In the genomic region with DNA sequence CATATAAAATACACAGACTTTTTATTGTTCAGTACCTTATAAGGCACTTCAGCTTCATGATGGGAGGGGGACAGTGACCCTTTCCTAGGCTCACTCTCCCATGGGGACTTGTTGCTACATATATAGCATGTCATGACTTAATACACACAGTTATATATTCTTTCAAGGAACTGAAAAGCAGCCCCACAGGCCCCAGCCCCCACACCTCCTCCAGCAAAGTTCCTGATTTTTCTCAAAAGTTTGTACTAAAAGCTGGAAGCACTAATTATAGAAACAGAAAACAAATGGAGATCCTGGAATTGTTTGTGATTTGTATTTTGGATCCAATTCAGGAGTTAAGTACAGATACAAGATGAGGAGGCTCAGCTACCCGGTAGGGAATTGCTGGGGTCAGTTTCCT, we compare ENCODE assay signal across 7 mouse cellular contexts. TPM values are rescaled to one million over a fixed set of nuclear protein-coding genes. Genes with fewer than 3 reads are reported as not detected.
DNase-seq lines count a peak whose midpoint lies in the region; ATAC-seq lines count a peak whose summit lies in the region.

No protein-coding gene starts in this region.

- DNase-seq in lung, adult 18-20 months, result no peak
- no peak for DNase-seq in limb, embryonic 10.5 days (ENCODE audit: low spot score)
- DNase-seq in ovary, adult 18-20 months (ENCODE audit: low spot score), result no peak
- no peak for DNase-seq in left cerebral cortex, postnatal 25 days (ENCODE audit: low spot score in 2 of 2)

- H3K27ac ChIP-seq in lung, embryonic 16.5 days (ENCODE audit: low read length), result peak overlapping the region; percentile 78
- H3K27ac ChIP-seq in limb, embryonic 10.5 days, result peak overlapping the region; percentile 15; the same call in 1 of the 2 replicates
- peak overlapping the region; percentile 73 for H3K27ac ChIP-seq in stomach, embryonic 14.5 days (ENCODE audit: low read length)

- peaks cover 35% of the 10 kb centered on the region for H3K36me3 ChIP-seq in lung, embryonic 16.5 days (ENCODE audit: control insufficient read depth, insufficient read depth, low read length)
- H3K36me3 ChIP-seq in limb, embryonic 10.5 days, result peaks cover 90% of the 10 kb centered on the region
- peaks cover 50% of the 10 kb centered on the region for H3K36me3 ChIP-seq in stomach, embryonic 14.5 days (ENCODE audit: control insufficient read depth, insufficient read depth, low read length)

- WGBS in lung, embryonic 16.5 days, result 10% methylated on average over 1 of the region's 1 CpGs
- 57% methylated on average over 1 of the region's 1 CpGs for WGBS in limb, embryonic 10.5 days
- 22% methylated on average over 1 of the region's 1 CpGs for WGBS in stomach, embryonic 14.5 days

- H3K4me2 ChIP-seq in lung, embryonic 16.5 days (ENCODE audit: low read depth, low read length), result peak overlapping the region; percentile 26
- peak overlapping the region; percentile 22 for H3K4me2 ChIP-seq in stomach, embryonic 14.5 days (replicated peaks; ENCODE audit: low read depth, low read length)

- 0 out of 2 replicates have a peak overlapping the region, but pooled peaks have one; percentile 1 for H3K9ac ChIP-seq in lung, embryonic 16.5 days (ENCODE audit: low read length)
- H3K9ac ChIP-seq in stomach, embryonic 14.5 days (replicated peaks; ENCODE audit: low read depth, low read length), result no peak overlapping the region

- H3K4me3 ChIP-seq in lung, embryonic 16.5 days (ENCODE audit: low read length), result no peak overlapping the region
- H3K4me3 ChIP-seq in limb, embryonic 10.5 days, result no peak overlapping the region
- H3K4me3 ChIP-seq in stomach, embryonic 14.5 days (ENCODE audit: low read depth, low read length), result no peak overlapping the region

- ATAC-seq in lung, embryonic 16.5 days (ENCODE audit: low read depth), result no peak
- peak; percentile 33; the same call in 1 of the 2 replicates for ATAC-seq in granulocyte monocyte progenitor cell, adult 5-6 weeks (replicated peaks; ENCODE audit: poor library complexity, severe bottlenecking)
- ATAC-seq in stomach, embryonic 14.5 days (ENCODE audit: insufficient number of reproducible peaks, insufficient read depth, low FRiP score, low read depth), result no peak

- H3K4me1 ChIP-seq in lung, embryonic 16.5 days (replicated peaks; ENCODE audit: control insufficient read depth, insufficient read depth, low read length), result peaks cover 50% of the 10 kb centered on the region
- peaks cover 45% of the 10 kb centered on the region for H3K4me1 ChIP-seq in limb, embryonic 10.5 days
- H3K4me1 ChIP-seq in stomach, embryonic 14.5 days (ENCODE audit: control insufficient read depth, insufficient read depth, low read length), result peaks cover 39% of the 10 kb centered on the region

- no peaks in the 10 kb centered on the region for H3K9me3 ChIP-seq in lung, embryonic 16.5 days (ENCODE audit: control insufficient read depth, low read length)
- H3K9me3 ChIP-seq in limb, embryonic 10.5 days (replicated peaks), result no peaks in the 10 kb centered on the region; the same call in 1 of the 2 replicates
- no peaks in the 10 kb centered on the region for H3K9me3 ChIP-seq in stomach, embryonic 14.5 days (ENCODE audit: control insufficient read depth, low read depth, low read length)

- no peaks in the 10 kb centered on the region for H3K27me3 ChIP-seq in lung, embryonic 16.5 days (ENCODE audit: control insufficient read depth, insufficient read depth, low read depth, low read length)
- H3K27me3 ChIP-seq in limb, embryonic 10.5 days (ENCODE audit: low read depth, poor library complexity, severe bottlenecking), result no peaks in the 10 kb centered on the region
- H3K27me3 ChIP-seq in stomach, embryonic 14.5 days (ENCODE audit: control insufficient read depth, insufficient read depth, low read length), result no peaks in the 10 kb centered on the region

- intact Hi-C loops in left cerebral cortex, postnatal 25 days (cut with DNase I), result no loop called here

RNA-seq across cellular contexts. Expression of gene Gm20721, which starts 2.9 kb away (rescaled TPM):
- polyA plus RNA-seq in lung, embryonic 16.5 days (2015; fragmentation: Nextera tagmentation; extraction: Ambion mirVana), result 16.9 and 55.8 TPM in 2 replicates
- not detected in 2 replicates for total RNA-seq in granulocyte monocyte progenitor cell, adult 5-6 weeks (2014; fragmentation: Nextera tagmentation)
- total RNA-seq in granulocyte monocyte progenitor cell, adult 5-6 weeks (2017), result 1.4 and 4.7 TPM in 2 replicates
- polyA plus RNA-seq in limb, embryonic 10.5 days (2016; fragmentation: Nextera tagmentation; extraction: Ambion mirVana), result 14.9 and 15.2 TPM in 2 replicates
- polyA plus RNA-seq in stomach, embryonic 14.5 days (2014; fragmentation: Nextera tagmentation; extraction: Ambion mirVana), result 6.9 and 7.2 TPM in 2 replicates
- total RNA-seq in left cerebral cortex, postnatal 25 days (2021), result 1 to 10 TPM; 2.2 to 3.0 TPM

RNA-seq across cellular contexts. Expression of gene Gnas, which starts 59.4 kb away (rescaled TPM):
- 1,083 and 1,573 TPM in 2 replicates for polyA plus RNA-seq in lung, embryonic 16.5 days (2015; fragmentation: Nextera tagmentation; extraction: Ambion mirVana)
- total RNA-seq in granulocyte monocyte progenitor cell, adult 5-6 weeks (2014; fragmentation: Nextera tagmentation), result 447 and 478 TPM in 2 replicates
- total RNA-seq in granulocyte monocyte progenitor cell, adult 5-6 weeks (2017), result 212 and 260 TPM in 2 replicates
- polyA plus RNA-seq in limb, embryonic 10.5 days (2016; fragmentation: Nextera tagmentation; extraction: Ambion mirVana), result 1,045 and 1,269 TPM in 2 replicates
- polyA plus RNA-seq in stomach, embryonic 14.5 days (2014; fragmentation: Nextera tagmentation; extraction: Ambion mirVana), result 1,470 and 1,806 TPM in 2 replicates
- total RNA-seq in left cerebral cortex, postnatal 25 days (2021), result 1,000 to 10,000 TPM; 1,712 to 1,744 TPM

Comparison
In these comparisons a context has a peak if more than half of its experiments do, and no peak if none do; other contexts are left out.
1. H3K27ac ChIP-seq: peak in every context shown above with its lines; median percentile 78 in lung, embryonic 16.5 days; 73 in stomach, embryonic 14.5 days; 15 in limb, embryonic 10.5 days.